Mouse (Mus musculus) layer of hippocampus, postnatal 25 days (tissue): ENCODE measurements around the gene Cntn4. TPM values are rescaled to one million over a fixed set of nuclear protein-coding genes. Genes with fewer than 3 reads are reported as not detected.
"Not testable (repeated sequence)": the region's sequence is repeated elsewhere in the genome, so short reads cannot be mapped to it uniquely, and the experiment has no call there.

Source experiments
- DNase-seq, 2 experiments: peaks; one replicate each; pipeline ENCODE4 v3.0.0; 2022; ENCODE audit warnings: mixed read lengths in 2 of 2, low spot score in 1 of 2; ENCODE audit errors: extremely low spot score in 1 of 2
- total RNA-seq, 2 experiments: library from RNA; stranded (reverse); gene quantifications; 2 replicates each; pipeline ENCODE4 v1.2.3; 2021

Cntn4 gene
- total RNA-seq, 2 experiments from 2014 or later, result 21.9 to 27.1 TPM

DNA sequence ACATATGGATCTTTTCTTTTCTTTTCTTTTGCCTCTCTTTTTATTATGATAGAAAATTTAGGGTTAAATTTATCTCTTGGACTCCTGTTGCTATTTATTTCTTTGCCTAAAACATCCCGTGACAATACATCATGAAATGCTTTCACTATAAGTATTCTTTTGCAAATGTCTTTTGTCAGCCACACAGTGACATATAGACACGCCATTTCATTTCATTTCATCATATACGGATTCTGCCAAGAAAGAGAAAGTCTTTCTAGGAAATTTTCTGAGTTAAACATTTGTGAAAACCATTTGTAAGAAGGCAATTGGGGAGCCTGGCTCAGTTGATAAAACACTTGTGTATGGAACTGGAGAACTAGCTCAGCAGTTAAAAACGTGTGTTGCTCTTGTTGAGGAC, 625.0 kb downstream of the Cntn4 start:
- no peak for DNase-seq

DNA sequence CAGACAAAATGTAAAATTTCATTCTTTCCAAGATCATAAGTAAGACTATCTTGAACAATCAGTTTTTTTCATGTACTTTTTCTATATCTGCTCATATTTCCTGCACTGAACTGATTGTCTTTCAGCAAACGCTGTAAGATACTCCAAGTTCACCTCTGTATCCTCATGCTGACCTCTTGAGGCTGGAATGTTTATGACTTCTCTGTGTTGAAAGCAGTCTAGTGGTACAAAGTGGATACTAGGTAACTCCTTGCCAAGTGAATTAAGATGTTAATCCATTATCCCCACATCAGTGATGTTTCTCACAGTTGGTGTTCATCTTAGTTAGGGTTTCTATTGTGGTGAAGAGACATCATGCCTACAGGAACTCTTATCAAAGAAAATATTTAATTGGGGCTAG, 651.5 kb downstream of the Cntn4 start:
- no peak for DNase-seq

DNA sequence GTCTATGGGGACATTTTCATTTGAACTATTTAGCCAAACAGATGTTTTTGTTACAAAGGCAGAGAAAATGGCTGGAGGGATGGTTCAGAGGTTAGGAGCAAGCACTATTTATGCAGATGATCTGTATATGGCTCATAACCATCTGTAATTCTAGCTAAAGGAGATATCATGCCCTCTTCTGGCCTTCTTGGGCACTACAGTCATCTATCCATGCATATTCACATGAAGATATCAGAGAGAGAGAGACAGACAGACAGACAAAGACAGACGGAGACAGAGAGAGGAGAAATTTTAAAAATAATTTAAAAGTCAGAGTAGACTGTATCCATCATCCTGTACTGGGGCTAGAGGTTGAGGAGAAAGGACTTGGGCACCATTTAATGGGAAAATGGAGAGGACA, 652.2 kb downstream of the Cntn4 start:
- peak in 1 of 2 experiments; percentile 21 for DNase-seq

DNA sequence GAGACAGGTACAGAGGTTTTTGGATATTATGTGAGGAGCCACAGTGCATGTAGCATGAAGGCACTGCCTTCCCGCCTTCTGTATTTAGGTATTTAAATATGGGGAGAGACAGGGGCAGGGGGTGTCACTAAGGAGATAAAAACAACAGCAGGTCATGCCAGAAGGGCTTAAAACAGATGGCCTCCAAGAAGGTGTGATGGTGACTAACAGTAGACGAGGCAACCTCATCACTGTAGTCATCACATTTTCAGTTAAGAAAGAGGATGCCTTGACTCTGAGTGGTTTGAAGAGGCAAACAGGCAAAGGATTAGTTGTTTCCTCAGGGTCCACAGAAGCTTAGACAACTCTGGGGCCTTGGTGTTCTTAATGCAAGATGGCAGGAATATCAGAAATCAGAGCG, 655.0 kb downstream of the Cntn4 start:
- no peak for DNase-seq

DNA sequence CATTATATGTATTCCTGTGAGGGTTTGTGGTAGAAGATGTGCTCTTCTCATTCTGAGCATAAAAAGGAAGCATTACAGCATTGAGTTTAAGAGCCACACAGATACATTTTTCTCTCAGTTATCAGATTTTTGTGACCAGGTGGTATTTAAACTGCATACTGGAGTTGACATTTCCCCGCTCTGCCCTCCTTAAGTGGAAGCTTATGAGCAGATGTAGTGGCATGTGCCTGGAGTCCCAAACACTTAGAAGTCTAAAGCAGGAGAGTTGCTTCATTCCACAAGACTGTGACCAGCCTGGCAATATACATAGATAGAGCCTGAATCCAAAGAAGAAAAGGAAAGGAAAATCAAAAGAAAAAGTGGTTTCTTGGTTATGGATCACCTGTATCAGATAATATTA, 655.5 kb downstream of the Cntn4 start:
- DNase-seq, result no peak

DNA sequence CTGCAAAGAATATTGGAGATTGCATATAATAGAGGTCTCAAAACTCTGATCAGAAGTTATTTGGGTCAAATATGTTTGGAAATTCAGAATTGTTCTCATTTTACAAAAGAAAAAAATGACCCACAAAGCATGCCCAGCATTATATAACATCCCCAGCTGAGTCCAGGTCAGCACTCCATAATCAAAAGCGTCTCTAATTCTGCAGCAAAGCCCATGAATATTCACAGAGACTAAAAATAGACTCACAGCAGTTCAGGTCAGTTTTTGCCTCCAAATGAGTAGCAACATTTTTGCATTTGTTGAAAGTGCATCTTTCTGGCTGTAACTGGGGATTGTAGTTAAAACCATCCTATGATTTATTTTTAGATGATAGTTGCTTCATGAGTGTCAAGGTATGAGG, 657.6 kb downstream of the Cntn4 start:
- DNase-seq, result no peak

DNA sequence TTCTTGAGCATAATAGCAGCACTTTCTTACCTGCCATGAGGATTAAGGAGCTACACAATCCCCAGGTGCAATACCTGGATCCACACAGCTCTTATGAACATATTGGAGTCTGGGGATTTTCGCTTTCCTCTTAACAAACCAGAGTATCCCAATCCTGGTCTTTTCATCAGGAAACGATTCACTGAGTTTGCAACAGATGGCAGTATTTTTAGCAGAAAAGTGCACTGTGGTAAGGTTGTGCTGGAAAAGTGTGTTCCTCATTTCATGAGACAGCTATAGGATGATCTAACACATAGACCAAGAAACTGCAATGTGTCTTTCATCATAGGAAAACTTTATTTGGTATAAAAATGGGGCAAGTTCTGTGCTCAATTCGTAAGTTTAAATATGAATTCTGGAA, 659.3 kb downstream of the Cntn4 start:
- no peak for DNase-seq

DNA sequence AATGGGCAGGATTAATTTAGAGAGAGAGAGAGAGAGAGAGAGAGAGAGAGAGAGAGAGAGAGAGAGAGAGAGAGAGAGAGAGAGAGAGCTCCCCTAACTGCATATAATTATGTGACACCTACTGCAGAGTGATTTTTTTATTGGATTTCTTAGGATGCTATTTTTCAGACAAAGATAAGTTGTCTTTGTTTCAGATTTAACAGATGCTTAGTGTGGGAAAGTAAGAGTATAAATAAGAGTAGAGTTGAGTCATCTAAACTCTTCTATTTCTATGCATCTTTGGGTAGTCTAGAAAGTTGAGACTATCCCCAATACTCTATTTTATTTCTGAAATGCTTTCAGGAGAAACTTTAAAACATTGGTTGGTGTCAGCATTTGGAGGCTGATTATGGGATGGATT, 660.4 kb downstream of the Cntn4 start:
- DNase-seq, result no peak

DNA sequence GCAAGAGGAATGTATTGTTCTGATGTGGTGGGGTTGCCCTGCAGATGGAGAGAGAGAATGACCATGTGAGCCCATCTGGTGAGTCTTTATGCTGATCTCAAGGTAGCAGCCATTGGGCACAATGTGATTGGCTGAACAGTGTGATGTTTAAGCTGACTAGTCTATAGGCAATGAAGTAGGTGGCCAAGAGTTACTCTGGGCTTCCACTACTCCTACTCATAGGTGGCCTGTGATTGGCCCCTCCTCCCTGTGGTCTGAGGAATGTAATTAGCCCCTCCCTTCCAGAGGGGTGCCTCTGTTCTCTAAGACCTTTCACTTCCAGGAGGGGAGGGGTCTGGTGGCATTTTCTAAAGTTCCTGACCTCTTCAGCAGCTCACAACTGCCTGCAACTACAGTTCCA, 663.7 kb downstream of the Cntn4 start:
- no peak for DNase-seq

DNA sequence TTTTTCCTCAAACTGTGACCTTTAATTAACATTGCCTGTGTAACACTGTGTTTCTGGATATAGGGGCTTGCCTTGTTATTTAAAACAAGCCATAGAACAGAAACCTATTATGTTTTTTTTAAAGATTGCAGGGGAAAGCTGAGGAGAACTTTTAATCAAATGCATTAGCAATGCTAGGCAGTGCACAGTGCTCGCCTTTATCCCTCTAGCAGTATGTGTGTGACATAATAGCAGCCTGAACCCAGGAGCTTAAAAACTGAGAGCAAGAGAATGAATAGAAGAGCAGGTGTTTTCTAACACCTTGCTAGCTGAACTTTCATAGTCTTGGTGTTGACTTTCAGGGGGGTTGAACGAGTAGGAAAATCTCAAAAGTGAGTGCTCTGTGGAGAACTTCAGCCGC, 672.6 kb downstream of the Cntn4 start:
- no peak for DNase-seq

DNA sequence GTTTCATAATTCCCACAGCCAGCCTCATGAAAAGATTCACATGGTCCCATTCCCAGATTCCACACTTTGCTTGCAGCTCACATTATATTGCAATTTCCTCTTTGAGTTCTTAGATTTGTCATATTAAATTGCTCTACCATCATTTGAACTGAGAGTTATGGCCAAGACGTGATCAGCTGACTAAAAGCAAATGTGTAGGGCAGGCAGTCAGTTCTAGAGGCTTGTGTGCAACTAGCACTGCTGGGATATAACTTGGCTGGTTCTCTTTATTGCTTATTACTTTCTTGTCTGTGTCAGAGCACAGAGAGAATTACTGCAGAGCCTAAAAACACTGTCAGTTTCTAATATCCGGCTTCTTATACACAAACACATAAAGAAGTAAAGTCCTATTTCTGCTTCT, 673.9 kb downstream of the Cntn4 start:
- DNase-seq, result no peak

DNA sequence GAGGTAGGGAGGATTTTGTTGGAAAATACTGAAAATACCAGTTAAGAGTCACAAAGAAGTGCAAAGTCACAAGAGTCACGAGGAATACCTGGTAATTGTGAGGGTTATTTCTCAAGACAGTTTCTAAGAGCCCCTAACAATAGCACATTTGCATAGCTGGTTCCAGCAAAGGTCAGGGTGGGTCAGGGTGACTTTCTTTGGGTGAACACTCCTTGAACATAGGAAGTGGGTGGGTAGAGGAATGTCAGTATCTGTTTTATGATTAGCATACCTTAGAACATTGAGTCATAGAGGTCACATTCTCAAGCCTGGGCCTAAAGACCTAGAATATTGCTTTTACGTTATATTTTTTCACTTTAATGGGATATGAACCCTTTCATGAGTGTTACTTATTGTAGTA, 681.3 kb downstream of the Cntn4 start:
- not testable (repeated sequence) for DNase-seq

DNA sequence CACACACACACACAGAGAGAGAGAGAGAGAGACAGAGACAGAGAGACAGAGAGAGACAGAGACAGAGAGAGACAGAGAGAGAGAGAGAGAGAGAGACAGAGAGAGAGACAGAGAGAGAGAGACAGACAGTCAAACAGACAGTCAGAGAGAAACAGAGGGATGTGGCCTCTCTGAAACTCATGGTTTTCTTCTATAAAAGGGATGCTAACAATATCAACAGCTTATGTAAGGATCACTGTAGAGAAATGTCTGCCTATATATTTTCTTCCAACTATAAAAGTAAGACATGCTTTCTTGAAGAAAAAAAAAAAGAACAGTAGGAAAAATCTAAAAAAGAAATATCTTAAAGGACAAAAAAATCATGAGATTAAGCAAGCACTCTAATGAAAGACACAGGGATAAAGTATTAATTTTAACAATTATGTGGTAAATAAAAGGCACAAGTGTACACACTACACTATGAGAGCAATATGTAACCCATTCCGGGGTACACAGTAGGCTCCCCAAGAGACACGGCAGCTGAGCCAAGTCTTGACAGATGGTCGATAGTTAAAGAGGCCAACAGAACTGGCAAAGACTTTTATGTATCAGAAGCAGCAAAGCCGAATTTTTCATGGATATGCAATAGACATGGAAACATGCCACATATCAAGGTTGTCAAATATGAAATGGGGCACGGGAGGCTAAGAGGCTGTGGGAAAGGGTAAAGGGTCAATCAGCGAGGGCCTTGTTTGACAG, 704.0 kb downstream of the Cntn4 start:
- peak in 1 of 2 experiments; percentile 8 for DNase-seq

DNA sequence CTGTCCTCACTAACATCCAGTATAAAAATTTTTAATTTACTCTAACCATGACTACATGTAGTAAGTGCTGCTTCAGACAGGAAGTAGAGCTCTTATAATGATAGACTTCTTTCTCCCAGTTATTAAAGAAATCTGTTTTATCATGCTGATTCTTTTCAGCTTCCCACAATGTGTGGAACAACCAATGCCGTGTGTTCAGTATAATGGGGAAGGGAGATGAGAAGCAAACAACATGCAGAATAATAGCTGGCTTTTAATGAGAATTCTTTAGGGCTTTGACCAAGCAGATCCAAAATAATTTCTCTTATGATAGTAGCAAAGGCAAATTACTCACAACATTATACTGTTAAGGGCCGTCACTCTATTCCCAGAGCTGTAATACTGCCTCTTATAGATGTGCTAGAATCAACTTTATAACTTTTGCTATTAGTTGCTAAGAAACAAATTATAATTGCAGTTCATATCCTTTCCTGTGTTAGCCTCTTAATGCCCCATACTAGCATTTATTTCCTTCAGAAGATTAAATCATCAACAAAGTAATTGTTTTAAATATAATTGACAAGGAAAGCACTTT, 710.5 kb downstream of the Cntn4 start:
- DNase-seq, result no peak

DNA sequence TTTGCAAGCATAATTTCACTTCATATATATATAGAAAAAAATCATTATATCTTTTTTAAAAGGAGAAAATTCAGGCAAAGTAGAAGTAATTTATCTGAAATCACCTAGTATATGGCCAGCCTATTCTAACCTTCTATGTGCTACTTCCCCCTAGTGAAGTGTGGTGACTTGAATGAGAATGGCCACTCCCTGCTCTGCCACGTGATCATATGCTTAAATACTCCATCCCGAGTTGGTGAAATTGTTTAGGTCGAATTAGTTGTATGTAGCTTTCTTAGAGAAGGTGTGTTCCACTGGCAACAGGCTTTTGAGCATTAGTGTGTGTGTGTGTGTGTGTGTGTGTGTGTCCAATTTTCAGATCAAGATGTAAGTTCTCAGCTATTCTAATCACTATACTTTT, 730.6 kb downstream of the Cntn4 start:
- no peak for DNase-seq

DNA sequence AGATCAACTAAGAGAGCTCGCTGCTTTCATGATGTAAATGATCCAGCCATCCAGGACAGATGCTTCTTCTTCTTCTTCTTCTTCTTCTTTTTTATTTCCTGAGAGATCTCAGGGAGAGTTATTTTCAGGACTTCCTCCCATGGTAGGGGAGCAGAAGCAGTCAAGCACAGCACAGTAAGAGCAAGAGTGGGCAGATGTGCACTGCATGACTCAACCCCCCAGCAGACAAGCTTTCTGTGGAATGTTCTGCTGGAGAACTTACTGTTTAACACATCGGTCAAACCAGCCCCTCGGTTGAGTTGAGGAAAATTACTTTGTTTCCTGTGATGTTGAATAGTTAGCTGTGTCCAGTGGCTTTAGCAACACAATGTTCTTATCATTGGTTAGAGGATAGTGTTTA, 731.2 kb downstream of the Cntn4 start:
- DNase-seq, result no peak

DNA sequence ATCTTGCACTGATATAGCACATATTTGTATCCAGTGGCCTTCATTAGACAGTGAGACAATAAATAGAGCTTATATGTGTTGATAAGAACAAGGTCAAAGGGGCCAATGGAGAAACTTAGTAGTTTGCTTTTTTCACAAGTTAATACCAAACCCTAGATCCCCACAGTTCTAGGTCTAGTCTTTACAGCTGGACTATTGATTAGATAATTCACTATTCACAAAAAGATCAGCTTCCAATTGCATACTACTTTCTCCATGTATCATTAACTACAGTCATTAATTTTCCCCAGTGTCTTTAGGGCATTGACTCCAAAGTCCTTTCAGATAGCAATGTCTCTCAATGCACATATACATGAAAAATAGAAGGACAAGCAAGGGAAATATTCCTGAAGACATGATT, 745.5 kb downstream of the Cntn4 start:
- DNase-seq, result no peak

DNA sequence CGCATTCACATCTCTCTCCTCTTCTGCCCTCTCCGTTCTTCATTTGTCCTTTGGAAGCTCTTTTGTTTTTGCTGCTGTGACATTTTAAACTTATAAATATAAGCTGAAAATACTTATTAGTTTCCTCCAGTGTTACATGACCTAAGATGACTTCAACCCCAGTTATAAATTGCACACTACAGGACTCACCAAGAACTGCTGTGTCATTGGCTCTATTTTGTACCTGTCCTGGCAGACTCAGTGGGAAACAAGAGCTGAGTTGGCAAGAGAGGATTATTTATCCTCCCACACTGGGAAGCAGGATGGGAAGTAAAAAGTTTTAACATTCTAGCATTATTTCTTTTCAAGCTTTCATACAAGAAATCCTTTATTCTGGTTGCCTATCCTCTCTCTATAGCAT, 746.0 kb downstream of the Cntn4 start:
- DNase-seq, result no peak

DNA sequence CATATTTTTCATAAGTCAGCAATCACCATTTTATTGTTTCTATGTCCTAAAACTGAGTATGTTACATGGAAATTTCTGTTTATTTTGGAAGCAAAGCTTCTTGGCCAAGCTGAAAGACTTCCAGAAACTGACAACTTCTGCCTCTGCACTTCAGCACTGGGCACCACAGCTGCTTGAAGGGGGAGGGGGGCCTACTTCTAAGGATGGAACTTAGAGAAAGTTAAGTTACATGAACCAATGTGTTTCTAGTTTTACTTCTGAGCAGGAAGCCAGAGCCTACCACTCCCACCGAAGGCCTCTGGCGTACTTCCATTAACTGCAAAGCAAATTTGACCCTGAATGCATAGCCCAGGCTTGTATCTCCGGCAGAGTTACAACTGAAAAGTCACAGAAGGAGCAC, 749.2 kb downstream of the Cntn4 start:
- no peak for DNase-seq

DNA sequence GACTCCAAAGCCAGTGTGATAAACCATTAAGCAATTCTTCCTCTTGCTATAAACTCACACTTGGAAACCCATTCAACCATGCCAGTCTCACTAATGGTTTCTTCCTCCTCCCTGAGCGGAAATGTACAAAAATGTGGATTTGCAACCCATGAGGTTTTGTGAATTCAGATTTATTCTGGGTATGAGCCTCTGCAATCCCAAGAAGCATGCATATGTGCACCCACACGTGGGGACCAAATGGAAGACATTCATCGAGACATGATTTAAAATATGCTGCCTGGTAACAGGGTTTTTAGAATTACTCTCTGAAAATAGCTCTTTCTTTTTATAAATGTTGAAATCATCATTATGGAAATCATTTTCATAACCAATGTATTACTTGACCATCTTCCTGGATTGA, 754.0 kb downstream of the Cntn4 start:
- DNase-seq, result no peak

DNA sequence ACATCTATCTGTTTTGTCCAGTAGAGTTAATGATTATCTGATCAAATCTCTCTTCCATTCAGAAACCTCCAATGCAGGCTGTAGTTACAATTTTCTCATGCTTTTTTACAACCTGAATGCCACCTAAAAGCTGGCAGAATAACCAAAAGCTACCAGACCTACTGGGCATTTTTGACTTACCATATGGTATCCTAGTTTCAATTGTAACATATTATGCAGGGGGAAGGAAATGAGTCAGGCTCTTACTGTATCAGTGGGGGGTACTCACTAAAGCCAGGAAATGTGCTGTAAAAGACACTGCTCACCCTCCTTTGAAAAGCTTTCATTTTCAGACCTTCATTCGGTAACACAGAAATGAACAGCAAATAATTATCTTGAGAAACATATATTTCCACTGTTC, 763.3 kb downstream of the Cntn4 start:
- DNase-seq, result no peak

DNA sequence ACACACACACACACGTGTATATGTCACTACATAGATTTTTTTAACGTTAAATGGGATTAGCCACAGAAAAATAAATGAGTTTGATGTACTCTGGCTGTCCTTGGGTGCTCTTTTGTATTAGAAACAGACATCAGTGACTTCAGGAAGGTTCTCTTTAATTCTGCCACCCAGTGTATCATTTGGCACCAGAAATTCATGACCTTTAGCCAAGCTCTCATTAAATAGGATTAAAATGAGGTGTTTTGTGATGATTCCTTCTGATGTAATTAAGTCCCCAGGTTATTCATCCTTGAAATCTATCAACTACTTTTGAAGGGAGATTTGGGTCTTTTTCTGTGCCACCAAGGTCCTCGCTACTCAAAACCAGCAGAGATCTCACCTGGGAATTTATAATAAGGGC, 763.8 kb downstream of the Cntn4 start:
- no peak for DNase-seq
